In the genomic region with DNA sequence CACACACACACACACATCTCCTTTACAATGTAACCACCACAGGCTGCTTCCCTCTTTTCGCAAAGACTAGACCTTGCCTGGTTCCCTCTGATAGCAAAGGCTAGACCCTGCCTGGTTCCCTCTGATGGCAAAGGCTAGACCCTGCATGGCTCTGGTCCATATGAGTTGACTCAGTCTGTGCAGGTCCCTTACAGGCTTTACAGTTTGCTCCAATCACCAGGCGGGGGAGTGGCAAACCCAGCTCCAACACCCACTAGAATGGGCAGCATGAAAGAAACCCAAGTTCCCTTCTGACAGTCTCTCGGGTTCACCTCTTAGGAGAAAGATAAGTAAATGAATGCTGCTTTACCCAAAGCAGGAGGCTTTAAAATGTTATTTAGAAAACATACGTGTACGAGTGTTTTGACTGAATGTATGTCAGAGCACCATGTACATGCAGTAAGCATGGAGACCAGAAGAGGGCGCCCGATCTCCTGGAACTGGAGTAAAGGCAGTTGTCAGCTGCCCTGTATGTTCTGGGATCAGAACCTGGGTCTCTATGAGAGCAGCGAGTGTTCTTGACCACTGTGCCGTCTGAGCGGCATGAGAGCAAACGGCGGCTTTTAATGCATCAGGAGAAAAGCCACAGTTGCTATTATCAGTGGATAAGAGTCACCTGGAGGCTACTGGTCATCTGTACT, we compare ENCODE assay signal across 8 mouse cellular contexts. TPM values are rescaled to one million over a fixed set of nuclear protein-coding genes. Genes with fewer than 3 reads are reported as not detected.
A peak's percentile ranks its signal among the peaks of the same experiment; 100 is the strongest.
DNase-seq lines count a peak whose midpoint lies in the region; ATAC-seq lines count a peak whose summit lies in the region.

No protein-coding gene starts in this region.

- DNase-seq in layer of hippocampus, adult 11-12 months (ENCODE audit: low spot score): peak; percentile 56
- no peak for DNase-seq in layer of hippocampus, adult 9-10 months (ENCODE audit: low spot score)
- DNase-seq in CD8-positive naive resting alpha-beta T cell, adult 2 months (ENCODE audit: low read depth in 2 of 2, low spot score in 2 of 2): peak; percentile 24 to 36
- peak; percentile 28 for DNase-seq in T-cell, adult 2 months (ENCODE audit: low spot score)
- peak; percentile 68 to 77 for DNase-seq in cerebellum, postnatal 14 days
- DNase-seq in kidney, postnatal 36 days: peak; percentile 49 to 82
- peak; percentile 59 for DNase-seq in neural tube, embryonic 11.5 days (ENCODE audit: low spot score)
- no peak for DNase-seq in urinary bladder, adult 2 months (ENCODE audit: low spot score)

- no peak overlapping the region for H3K9ac ChIP-seq in neural tube, embryonic 11.5 days (ENCODE audit: low read length)

- no peaks in the 10 kb centered on the region for H3K9me3 ChIP-seq in neural tube, embryonic 11.5 days (ENCODE audit: control insufficient read depth, low read length)

- H3K27ac ChIP-seq in neural tube, embryonic 11.5 days (ENCODE audit: low read depth, low read length): no peak overlapping the region

- no peaks in the 10 kb centered on the region for H3K4me1 ChIP-seq in neural tube, embryonic 11.5 days (ENCODE audit: control insufficient read depth, insufficient read depth, low read length)

- H3K36me3 ChIP-seq in neural tube, embryonic 11.5 days (ENCODE audit: control insufficient read depth, insufficient read depth, low read length): no peaks in the 10 kb centered on the region

- no peaks in the 10 kb centered on the region for H3K27me3 ChIP-seq in neural tube, embryonic 11.5 days (ENCODE audit: control insufficient read depth, insufficient read depth, low read length)

- no peak overlapping the region for H3K4me3 ChIP-seq in neural tube, embryonic 11.5 days (ENCODE audit: low read depth, low read length)

- no peak for ATAC-seq in neural tube, embryonic 11.5 days (ENCODE audit: insufficient read depth, low FRiP score, low TSS enrichment)

- no peak overlapping the region for H3K4me2 ChIP-seq in neural tube, embryonic 11.5 days (ENCODE audit: low read depth)

- WGBS in neural tube, embryonic 11.5 days: 42% methylated on average over 12 of the region's 12 CpGs

RNA-seq across cellular contexts. Expression of a gene that starts 7.4 kb away (rescaled TPM):
- not detected in 2 replicates for polyA plus RNA-seq in neural tube, embryonic 11.5 days (2014; fragmentation: Nextera tagmentation; extraction: Ambion mirVana)
- polyA plus RNA-seq in urinary bladder, adult 2 months (2012; rRNA removed): 0.10 and 0.12 TPM in 2 replicates

RNA-seq across cellular contexts. Expression of a gene that starts 21.5 kb away (rescaled TPM):
- polyA plus RNA-seq in neural tube, embryonic 11.5 days (2014; fragmentation: Nextera tagmentation; extraction: Ambion mirVana): 16.3 and 17.5 TPM in 2 replicates
- 31.1 and 32.7 TPM in 2 replicates for polyA plus RNA-seq in urinary bladder, adult 2 months (2012; rRNA removed)

Comparison
In these comparisons a context has a peak if more than half of its experiments do, and no peak if none do; other contexts are left out.
1. DNase-seq: peak in layer of hippocampus, adult 11-12 months (single experiment), CD8-positive naive resting alpha-beta T cell, adult 2 months (2 of 2), T-cell, adult 2 months (single experiment), cerebellum, postnatal 14 days (2 of 2), kidney, postnatal 36 days (2 of 2) and neural tube, embryonic 11.5 days (single experiment); none in layer of hippocampus, adult 9-10 months (single experiment) and urinary bladder, adult 2 months (single experiment).